Mouse (Mus musculus) bone marrow, adult 2 months (tissue): ENCODE measurements at regions not wholly inside any gene's neighbourhood (a gene's known extent, or its start where the extent isn't known, plus 50 kb on each side); places are given as distances from the start of the nearest gene placed in this dataset.

Source experiments
- CTCF ChIP-seq: fragments of 200-500 bp; IDR thresholded peaks from 2 replicates; pipeline ENCODE4 v1.5.1; 2011; ENCODE audit warnings: low read length, control low read depth; ENCODE audit not compliant: control insufficient read depth, insufficient read depth
- POLR2A ChIP-seq: fragments of 200-500 bp; IDR thresholded peaks from 2 replicates; pipeline ENCODE4 v1.6.1; 2011; ENCODE audit warnings: low read depth, mild to moderate bottlenecking, control low read depth, low read length, borderline replicate concordance; ENCODE audit not compliant: control insufficient read depth

DNA sequence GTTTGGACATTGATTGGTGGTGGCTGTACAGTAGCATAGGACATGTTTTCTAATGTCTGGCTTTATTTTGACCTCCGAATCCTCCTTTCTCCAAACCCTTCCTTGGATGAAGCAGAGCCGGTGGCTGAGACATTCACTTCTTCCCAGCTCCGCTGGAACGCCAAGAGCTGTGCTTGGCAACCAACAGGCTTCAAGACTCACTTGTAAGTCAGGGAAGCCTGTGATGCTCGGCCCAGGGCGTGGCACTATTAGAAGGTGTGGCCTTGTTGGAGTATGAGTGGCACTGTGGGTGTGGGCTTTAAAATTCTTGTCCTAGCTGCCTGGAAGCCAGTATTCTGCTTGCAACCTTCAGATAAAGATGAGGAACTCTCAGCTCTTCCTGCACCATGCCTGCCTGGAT, 132.0 kb upstream of the Clint1 start:
- TF ChIP-seq CTCF (no peak), POLR2A (no peak)
